In the genomic region with DNA sequence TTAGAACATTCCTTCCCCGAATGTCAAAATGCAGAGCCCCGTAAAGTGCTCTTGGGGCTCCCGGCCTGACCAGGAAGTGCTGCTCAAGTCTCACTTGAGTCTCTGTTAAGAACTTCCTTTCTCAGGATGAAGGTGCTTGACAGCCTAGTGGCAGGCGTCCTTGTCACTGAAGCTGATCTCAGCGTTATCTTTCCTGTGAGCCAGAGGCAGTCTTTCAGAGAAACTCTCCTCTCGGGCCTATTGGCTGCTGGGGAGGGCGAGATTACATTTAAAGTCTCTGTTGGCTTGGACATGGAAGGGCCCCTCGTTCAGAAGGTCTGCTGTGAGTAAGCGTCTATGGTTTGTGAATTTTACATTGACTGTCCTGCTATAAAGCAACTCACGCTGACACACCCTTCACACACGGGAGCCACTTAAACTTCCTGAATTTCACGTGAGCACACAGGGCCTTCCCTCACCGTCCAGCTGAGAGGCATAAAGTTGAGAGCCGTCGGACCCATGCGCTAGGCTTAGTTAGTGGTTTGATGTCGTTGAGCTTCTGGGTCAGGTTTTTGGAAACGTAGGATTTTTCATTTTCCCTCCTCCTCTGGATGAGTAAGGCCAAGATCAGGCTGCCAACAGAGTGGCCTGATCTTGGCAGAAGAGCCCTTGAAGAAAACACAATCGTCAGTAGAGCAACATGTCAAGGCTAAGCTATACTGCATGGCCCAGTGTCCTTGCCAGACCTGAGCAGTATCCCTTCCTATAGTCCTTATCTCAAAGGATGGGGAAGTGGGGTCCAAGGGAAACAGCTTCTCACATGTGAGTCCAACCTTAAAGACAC, we compare ENCODE assay signal across 10 mouse cellular contexts. TPM values are rescaled to one million over a fixed set of nuclear protein-coding genes. Genes with fewer than 3 reads are reported as not detected.
DNase-seq lines count a peak whose midpoint lies in the region; ATAC-seq and TF ChIP-seq lines count a peak whose summit lies in the region.
"Had no signal": no experiment of that assay in that cellular context is flagged by ENCODE, and none has a peak within 500 bp of the region (broad histone marks: within the 10 kb centered on the region; RNA-seq: fewer than 3 reads in every experiment).

No protein-coding gene starts in this region.

- H3K36me3 ChIP-seq in intestine, embryonic 15.5 days: no peaks in the 10 kb centered on the region
- H3K36me3 ChIP-seq in forebrain, embryonic 13.5 days (ENCODE audit: poor library complexity, severe bottlenecking): no peaks in the 10 kb centered on the region
- H3K36me3 ChIP-seq: embryonic facial prominence, embryonic 15.5 days; midbrain, embryonic 12.5 days had no signal

- peak overlapping the region; percentile 42 for H3K4me2 ChIP-seq in intestine, embryonic 15.5 days (replicated peaks)
- H3K4me2 ChIP-seq in forebrain, embryonic 13.5 days: no peak overlapping the region
- H3K4me2 ChIP-seq: embryonic facial prominence, embryonic 15.5 days; midbrain, embryonic 12.5 days had no signal

- peaks cover 29% of the 10 kb centered on the region for H3K4me1 ChIP-seq in intestine, embryonic 15.5 days (replicated peaks)
- H3K4me1 ChIP-seq in forebrain, embryonic 13.5 days: peaks cover 11% of the 10 kb centered on the region

- H3K4me3 ChIP-seq in gastrocnemius, adult 2 months: peak overlapping the region; percentile 41
- H3K4me3 ChIP-seq in intestine, embryonic 15.5 days (replicated peaks): peak overlapping the region; percentile 3
- H3K4me3 ChIP-seq in forebrain, embryonic 13.5 days: no peak overlapping the region
- H3K4me3 ChIP-seq: embryonic facial prominence, embryonic 15.5 days; midbrain, embryonic 12.5 days had no signal

- DNase-seq in gastrocnemius, adult 2 months: no peak
- DNase-seq in gastrocnemius, postnatal 25 days: no peak
- peak; percentile 58 for DNase-seq in NIH3T3 (ENCODE audit: low read depth)
- DNase-seq in urinary bladder, adult 2 months (ENCODE audit: low spot score): no peak
- DNase-seq in left cerebral cortex, adult 9 months (ENCODE audit: low spot score in 2 of 2): no peak

- no peak overlapping the region for H3K9ac ChIP-seq in intestine, embryonic 15.5 days
- H3K9ac ChIP-seq in forebrain, embryonic 13.5 days: no peak overlapping the region
- H3K9ac ChIP-seq: embryonic facial prominence, embryonic 15.5 days; midbrain, embryonic 12.5 days had no signal

- intact Hi-C loops in gastrocnemius, adult 2 months (cut with DNase I): no loop called here

- no peaks in the 10 kb centered on the region for H3K9me3 ChIP-seq in intestine, embryonic 15.5 days
- no peaks in the 10 kb centered on the region for H3K9me3 ChIP-seq in forebrain, embryonic 13.5 days (replicated peaks)
- H3K9me3 ChIP-seq: embryonic facial prominence, embryonic 15.5 days; midbrain, embryonic 12.5 days had no signal

- TF ChIP-seq CTCF in gastrocnemius, adult 2 months (IDR thresholded peaks at IDR 0.05): no peak

- H3K27me3 ChIP-seq in intestine, embryonic 15.5 days (replicated peaks): no peaks in the 10 kb centered on the region
- H3K27me3 ChIP-seq in forebrain, embryonic 13.5 days: no peaks in the 10 kb centered on the region
- H3K27me3 ChIP-seq: embryonic facial prominence, embryonic 15.5 days; midbrain, embryonic 12.5 days had no signal

- 49% methylated on average over 19 of the region's 19 CpGs for WGBS in intestine, embryonic 15.5 days
- WGBS in forebrain, embryonic 13.5 days: 86% methylated on average over 19 of the region's 19 CpGs

- H3K27ac ChIP-seq in gastrocnemius, adult 2 months: peak overlapping the region; percentile 64
- peak overlapping the region; percentile 79 for H3K27ac ChIP-seq in intestine, embryonic 15.5 days
- H3K27ac ChIP-seq in forebrain, embryonic 13.5 days: no peak overlapping the region

- peak; percentile 61 for ATAC-seq in intestine, embryonic 15.5 days
- peak; percentile 28; the same call in 1 of the 2 replicates for ATAC-seq in monocyte, adult 5-6 weeks (replicated peaks; ENCODE audit: insufficient number of reproducible peaks, low FRiP score, low TSS enrichment, poor library complexity, severe bottlenecking)
- no peak for ATAC-seq in forebrain, embryonic 13.5 days

RNA-seq across cellular contexts. Expression of a gene that starts 14.3 kb away (rescaled TPM):
- total RNA-seq in gastrocnemius, adult 2 months (2021): 1 to 10 TPM; 4.6 to 6.8 TPM
- total RNA-seq in gastrocnemius, postnatal 25 days (2021): 1 to 10 TPM; 4.4 to 5.8 TPM
- polyA plus RNA-seq in intestine, embryonic 15.5 days (2015; fragmentation: Nextera tagmentation; extraction: Ambion mirVana): 44.9 and 45.0 TPM in 2 replicates
- 81.6 to 108 TPM (median 90.0 TPM) in 3 replicates for total RNA-seq in monocyte, adult 5-6 weeks (2017)
- 18.1 and 21.7 TPM in 2 replicates for polyA plus RNA-seq in urinary bladder, adult 2 months (2012; rRNA removed)
- polyA plus RNA-seq in forebrain, embryonic 13.5 days (2015; fragmentation: Nextera tagmentation; extraction: Ambion mirVana): 29.8 and 30.7 TPM in 2 replicates

RNA-seq across cellular contexts. Expression of a gene that starts 18.4 kb away (rescaled TPM):
- total RNA-seq in gastrocnemius, adult 2 months (2021): 10 to 100 TPM; 71.7 to 94.8 TPM
- 10 to 100 TPM; 72.6 to 81.8 TPM for total RNA-seq in gastrocnemius, postnatal 25 days (2021)
- 72.7 and 73.7 TPM in 2 replicates for polyA plus RNA-seq in intestine, embryonic 15.5 days (2015; fragmentation: Nextera tagmentation; extraction: Ambion mirVana)
- total RNA-seq in monocyte, adult 5-6 weeks (2017): 88.9 to 99.4 TPM (median 95.5 TPM) in 3 replicates
- 69.9 and 73.2 TPM in 2 replicates for polyA plus RNA-seq in urinary bladder, adult 2 months (2012; rRNA removed)
- polyA plus RNA-seq in forebrain, embryonic 13.5 days (2015; fragmentation: Nextera tagmentation; extraction: Ambion mirVana): 79.0 and 83.5 TPM in 2 replicates

Comparison
In these comparisons a context has a peak if more than half of its experiments do, and no peak if none do; other contexts are left out.
1. RNA of a gene that starts 14.3 kb away (total RNA-seq): 81.6 to 108 TPM in monocyte, adult 5-6 weeks; 4.6 to 6.8 TPM in gastrocnemius, adult 2 months and 4.4 to 5.8 TPM in gastrocnemius, postnatal 25 days; every median in the first group is over 10 times any median in the second.